Mouse (Mus musculus): Measurements from ENCODE around the gene Zeb2. TPM values are rescaled to one million over a fixed set of nuclear protein-coding genes. Genes with fewer than 3 reads are reported as not detected.

The Zeb2 gene
- polyA plus RNA-seq, 1 experiment from 2014 or later = 96.4 TPM

DNA sequence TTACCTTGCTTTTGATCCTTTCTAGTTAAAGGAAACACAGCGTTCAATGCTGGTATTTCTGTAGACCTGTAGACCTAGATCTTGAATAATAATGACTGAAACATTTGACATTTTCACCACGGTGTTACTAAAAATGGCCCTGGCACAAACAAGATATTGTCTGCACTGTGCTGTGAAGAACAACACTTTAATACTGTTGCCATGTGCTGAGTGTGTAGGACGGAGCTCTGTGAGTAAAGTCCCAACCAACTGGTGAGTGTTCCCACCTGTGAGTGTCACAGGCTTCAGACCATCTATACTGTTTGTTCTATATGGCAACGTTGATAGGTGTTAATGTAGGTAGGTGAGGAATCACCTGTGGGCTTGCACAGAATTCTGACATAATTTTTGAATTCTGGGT is 8.0 kb upstream of the Zeb2 start:
- Histone ChIP-seq H3K4me3 (no peak overlapping the region), H3K9ac (no peak overlapping the region), H3K4me1 (no peaks in the 10 kb centered on the region), H3K4me2 (no peak overlapping the region), H3K27ac (no peak overlapping the region), H3K9me3 (0 out of 2 replicates have a peak, but pooled peaks cover 3% of the 10 kb centered on the region), H3K36me3 (no peaks in the 10 kb centered on the region), H3K27me3 (no peaks in the 10 kb centered on the region; the same call in 1 of the 2 replicates)
- WGBS = 78% methylated on average over 4 of the region's 4 CpGs
- ATAC-seq (ENCODE audit: insufficient number of reproducible peaks, insufficient read depth, low FRiP score, low TSS enrichment, low read depth) = no peak

DNA sequence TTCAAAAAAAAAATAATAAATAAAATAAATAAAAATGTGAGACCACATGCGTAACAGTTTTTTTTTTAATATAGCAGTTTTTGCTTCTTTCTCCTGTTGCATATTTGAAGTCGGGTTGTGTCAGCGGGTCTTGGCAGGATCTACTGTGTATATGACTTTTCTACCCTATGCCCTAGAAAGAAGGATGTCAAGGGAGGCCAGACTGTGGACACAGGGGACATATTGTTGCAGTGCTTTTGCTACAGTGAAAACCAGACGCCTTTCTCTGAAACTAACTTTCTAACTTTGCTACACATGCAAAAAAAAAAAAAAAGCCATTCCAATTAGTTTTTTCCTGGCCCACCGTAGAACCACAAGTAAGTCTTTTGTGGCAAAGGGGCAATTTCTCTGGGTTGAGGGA is 6.3 kb upstream of the Zeb2 start:
- WGBS = 70% methylated on average over 5 of the region's 5 CpGs
- H3K9me3 ChIP-seq = 0 out of 2 replicates have a peak, but pooled peaks cover 3% of the 10 kb centered on the region
- H3K4me1 ChIP-seq = no peaks in the 10 kb centered on the region
- H3K36me3 ChIP-seq = no peaks in the 10 kb centered on the region
- H3K4me3 ChIP-seq = no peak overlapping the region
- H3K27me3 ChIP-seq = no peaks in the 10 kb centered on the region
- ATAC-seq (ENCODE audit: insufficient number of reproducible peaks, insufficient read depth, low FRiP score, low TSS enrichment, low read depth) = no peak
- no peak overlapping the region for H3K9ac ChIP-seq
- H3K27ac ChIP-seq = no peak overlapping the region
- H3K4me2 ChIP-seq = no peak overlapping the region

DNA sequence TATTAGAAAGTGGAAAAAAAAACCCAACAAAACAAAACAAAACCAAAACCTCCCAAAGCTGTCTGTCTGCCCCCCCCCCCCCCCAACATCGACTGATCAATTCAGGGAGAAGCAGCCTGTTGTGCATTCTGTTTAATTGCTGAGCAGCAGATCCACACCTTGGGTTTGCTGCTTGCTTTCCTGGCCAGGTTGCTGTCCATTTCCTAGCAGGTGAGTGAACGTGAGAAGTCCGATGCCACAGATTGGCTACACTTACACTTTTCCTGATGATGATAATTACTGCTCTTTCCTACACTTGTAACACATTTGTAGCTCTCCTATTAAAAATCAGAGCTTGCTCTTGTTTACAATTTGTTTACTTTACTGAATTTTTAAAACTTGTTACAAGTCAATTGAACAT is 926 bp upstream of the Zeb2 start:
- H3K9ac ChIP-seq = no peak overlapping the region
- no peak for ATAC-seq (ENCODE audit: insufficient number of reproducible peaks, insufficient read depth, low FRiP score, low TSS enrichment, low read depth)
- peaks cover 16% of the 10 kb centered on the region for H3K27me3 ChIP-seq
- 28% methylated on average over 3 of the region's 3 CpGs for WGBS
- no peaks in the 10 kb centered on the region for H3K36me3 ChIP-seq
- peaks cover 12% of the 10 kb centered on the region for H3K4me1 ChIP-seq
- H3K27ac ChIP-seq = no peak overlapping the region
- H3K9me3 ChIP-seq = 0 out of 2 replicates have a peak, but pooled peaks cover 3% of the 10 kb centered on the region
- peak overlapping the region; percentile 35 for H3K4me2 ChIP-seq
- H3K4me3 ChIP-seq = no peak overlapping the region

DNA sequence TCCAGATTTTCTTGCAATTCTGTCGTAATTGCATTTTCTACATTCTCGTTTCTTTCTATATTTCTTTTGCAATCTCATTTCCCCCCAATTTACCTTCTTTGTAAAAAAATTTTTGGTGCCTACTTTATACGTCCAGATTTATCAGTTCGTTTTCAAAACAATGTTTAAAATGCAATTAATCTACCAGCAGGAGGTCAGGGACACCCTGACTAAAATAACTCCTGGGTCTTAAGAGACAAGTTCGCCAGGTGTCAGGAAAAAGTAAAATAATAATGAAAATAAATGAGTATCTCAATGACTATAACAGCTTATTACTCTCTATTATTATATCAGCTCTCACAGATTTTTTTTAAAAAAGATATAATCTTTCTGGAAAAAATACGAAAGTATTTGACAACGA is 397 bp upstream of the Zeb2 start:
- peak overlapping the region; percentile 76 for H3K4me2 ChIP-seq
- peak overlapping the region; percentile 56 for H3K4me3 ChIP-seq
- H3K36me3 ChIP-seq = no peaks in the 10 kb centered on the region
- ATAC-seq (ENCODE audit: insufficient number of reproducible peaks, insufficient read depth, low FRiP score, low TSS enrichment, low read depth) = no peak
- 0 out of 2 replicates have a peak, but pooled peaks cover 3% of the 10 kb centered on the region for H3K9me3 ChIP-seq
- peaks cover 20% of the 10 kb centered on the region for H3K27me3 ChIP-seq
- WGBS = 17% methylated on average over 7 of the region's 7 CpGs
- H3K9ac ChIP-seq = peak overlapping the region; percentile 75
- H3K4me1 ChIP-seq = peaks cover 12% of the 10 kb centered on the region
- peak overlapping the region; percentile 92 for H3K27ac ChIP-seq

DNA sequence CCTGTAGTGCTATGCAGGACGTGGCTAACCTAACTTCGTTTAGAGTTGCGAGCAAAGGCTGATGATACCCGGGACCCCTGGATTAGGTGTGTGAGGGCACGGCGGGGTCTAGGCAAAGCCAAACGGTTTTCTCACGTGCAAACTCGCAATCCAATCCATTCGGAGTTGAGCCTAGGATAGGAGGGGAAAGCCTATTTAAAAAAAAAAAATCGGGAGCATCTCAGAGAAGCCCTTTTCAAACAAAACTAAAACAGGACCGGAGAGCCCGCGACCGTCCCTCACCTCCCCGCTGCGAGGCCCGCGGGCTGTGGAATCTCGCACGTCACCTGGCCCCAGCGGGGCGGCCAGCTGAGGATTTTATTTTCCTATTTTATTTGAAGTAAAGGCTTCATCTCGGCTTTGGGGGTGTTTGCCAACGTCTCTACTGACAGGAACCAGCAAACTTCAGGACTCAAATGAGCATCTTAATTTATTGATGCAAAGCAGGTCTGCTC is 617 bp downstream of the Zeb2 start:
- peaks cover 12% of the 10 kb centered on the region for H3K4me1 ChIP-seq
- peaks cover 25% of the 10 kb centered on the region for H3K27me3 ChIP-seq
- 0 out of 2 replicates have a peak, but pooled peaks cover 2% of the 10 kb centered on the region for H3K9me3 ChIP-seq
- peak overlapping the region; percentile 76 for H3K4me2 ChIP-seq
- no peak for ATAC-seq (ENCODE audit: insufficient number of reproducible peaks, insufficient read depth, low FRiP score, low TSS enrichment, low read depth)
- peak overlapping the region; percentile 56 for H3K4me3 ChIP-seq
- H3K36me3 ChIP-seq = no peaks in the 10 kb centered on the region
- H3K9ac ChIP-seq = peak overlapping the region; percentile 75
- under 1% methylated on average over 25 of the region's 25 CpGs for WGBS
- H3K27ac ChIP-seq = peak overlapping the region; percentile 92

DNA sequence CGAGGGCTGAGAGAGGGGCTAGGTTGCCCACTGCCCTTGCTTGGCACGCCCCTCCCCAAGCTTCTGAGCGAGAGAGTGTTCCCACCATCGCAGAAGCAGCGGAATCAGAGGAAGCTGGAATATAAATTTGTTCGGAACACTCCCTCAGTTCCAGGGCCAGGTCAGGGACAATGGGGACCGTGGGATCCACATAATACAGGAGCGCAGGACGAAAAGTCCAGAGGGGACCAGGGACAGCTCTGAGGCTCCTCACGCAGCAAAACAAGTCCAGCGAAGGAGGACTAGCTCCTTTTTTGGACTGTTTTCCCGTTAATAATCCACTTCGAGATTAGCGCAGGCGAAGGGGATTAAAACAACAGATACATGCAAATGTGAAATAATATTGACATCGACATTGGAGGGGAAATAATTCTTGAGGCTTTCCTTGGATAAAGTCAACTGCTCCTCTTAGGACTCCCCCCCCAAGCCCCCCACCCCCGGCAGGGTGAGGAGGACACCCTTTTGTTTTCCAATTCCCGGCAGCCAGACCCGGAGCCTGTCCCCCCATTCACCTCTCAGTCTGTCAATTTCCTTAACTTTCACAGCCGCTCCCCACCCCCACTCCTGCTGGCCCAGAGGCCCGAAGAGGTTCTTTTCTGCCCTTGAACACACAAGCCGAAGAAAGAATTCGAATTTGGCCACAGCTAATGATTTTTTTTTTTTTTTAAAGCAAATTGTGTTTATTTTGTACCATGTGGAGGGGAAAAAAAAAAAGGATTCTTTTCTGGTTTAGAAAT is 1.3 kb downstream of the Zeb2 start:
- Histone ChIP-seq H3K27ac (peak overlapping the region; percentile 92), H3K4me3 (peak overlapping the region; percentile 56), H3K9ac (peak overlapping the region; percentile 75), H3K4me1 (peaks cover 12% of the 10 kb centered on the region), H3K9me3 (no peaks in the 10 kb centered on the region), H3K4me2 (peak overlapping the region; percentile 76), H3K27me3 (peaks cover 31% of the 10 kb centered on the region), H3K36me3 (no peaks in the 10 kb centered on the region)
- 2% methylated on average over 23 of the region's 23 CpGs for WGBS
- ATAC-seq (ENCODE audit: insufficient number of reproducible peaks, insufficient read depth, low FRiP score, low TSS enrichment, low read depth) = no peak

DNA sequence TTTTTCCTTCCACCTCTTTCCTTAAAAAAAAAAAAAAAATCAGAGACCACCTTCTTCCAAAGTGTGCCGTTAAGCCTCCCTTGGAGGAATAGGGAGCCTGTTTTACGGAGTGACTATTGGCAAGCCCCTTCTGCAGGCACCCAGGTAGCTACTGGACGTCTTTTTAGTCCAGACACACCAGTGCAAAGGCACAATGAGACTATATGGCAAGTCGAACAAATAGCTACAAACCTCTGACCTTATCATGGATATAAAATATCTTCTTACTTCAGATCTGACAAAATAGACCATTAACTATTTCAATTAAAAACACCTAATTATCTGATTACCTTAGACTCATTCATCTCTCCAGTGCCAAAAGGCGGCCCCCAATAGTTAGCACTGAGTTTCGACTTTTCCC is 2.0 kb downstream of the Zeb2 start:
- no peak for ATAC-seq (ENCODE audit: insufficient number of reproducible peaks, insufficient read depth, low FRiP score, low TSS enrichment, low read depth)
- peak overlapping the region; percentile 92; the same call in 1 of the 2 replicates for H3K27ac ChIP-seq
- peak overlapping the region; percentile 56 for H3K4me3 ChIP-seq

DNA sequence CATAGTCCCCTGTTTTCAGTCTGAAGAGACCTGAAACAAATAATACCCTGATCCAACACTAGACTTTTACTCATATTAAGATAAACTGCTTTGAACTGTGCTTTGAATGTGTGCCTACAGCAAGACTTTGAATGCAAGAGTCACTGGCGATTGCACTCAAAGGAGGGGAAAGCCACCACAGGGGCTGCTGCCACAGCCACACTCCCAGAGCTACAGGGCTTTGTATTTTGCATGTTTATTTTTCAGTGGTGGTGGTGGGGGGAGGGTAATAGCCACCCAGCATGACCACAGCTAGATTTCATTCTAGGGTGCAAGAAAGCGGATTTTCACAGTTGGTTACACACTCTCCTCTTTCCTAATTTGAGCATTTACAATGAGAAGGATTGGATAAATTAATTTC is 2.6 kb downstream of the Zeb2 start:
- H3K27me3 ChIP-seq = peaks cover 34% of the 10 kb centered on the region
- no peaks in the 10 kb centered on the region for H3K9me3 ChIP-seq
- peak overlapping the region; percentile 68 for H3K4me2 ChIP-seq
- peak overlapping the region; percentile 64 for H3K27ac ChIP-seq
- no peak overlapping the region for H3K4me3 ChIP-seq
- no peak overlapping the region for H3K9ac ChIP-seq
- no peak for ATAC-seq (ENCODE audit: insufficient number of reproducible peaks, insufficient read depth, low FRiP score, low TSS enrichment, low read depth)
- peaks cover 12% of the 10 kb centered on the region for H3K4me1 ChIP-seq
- 27% methylated on average over 2 of the region's 2 CpGs for WGBS
- no peaks in the 10 kb centered on the region for H3K36me3 ChIP-seq

More for the DNA sequence above, 2.0 kb downstream of the Zeb2 start:
- Histone ChIP-seq H3K27me3 (peaks cover 31% of the 10 kb centered on the region), H3K9ac (peak overlapping the region; percentile 75; the same call in 1 of the 2 replicates), H3K4me2 (peak overlapping the region; percentile 76), H3K4me1 (peaks cover 12% of the 10 kb centered on the region), H3K9me3 (no peaks in the 10 kb centered on the region), H3K36me3 (no peaks in the 10 kb centered on the region)
- 6% methylated on average over 6 of the region's 6 CpGs for WGBS

DNA sequence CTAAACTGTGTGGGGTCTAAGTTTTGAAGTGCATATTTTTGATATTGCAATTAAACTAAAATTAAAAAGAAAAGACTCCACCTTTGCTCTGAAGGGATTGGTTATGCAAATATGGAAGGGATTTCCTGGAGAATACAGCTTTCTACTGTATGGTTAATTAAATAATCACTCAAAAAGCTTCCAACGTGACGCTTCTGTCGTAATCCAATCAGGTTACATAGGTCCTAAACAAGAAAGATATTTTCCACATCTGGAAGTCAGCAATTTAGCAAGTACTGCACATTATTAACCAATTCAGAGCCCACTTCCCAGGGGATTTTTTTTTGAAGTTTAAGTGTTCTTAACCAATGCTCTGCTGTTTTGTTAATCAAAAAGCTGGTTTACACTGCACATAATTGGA is 3.3 kb downstream of the Zeb2 start:
- peak overlapping the region; percentile 77 for H3K4me3 ChIP-seq
- peaks cover 12% of the 10 kb centered on the region for H3K4me1 ChIP-seq
- H3K27me3 ChIP-seq = peaks cover 39% of the 10 kb centered on the region
- H3K27ac ChIP-seq = peak overlapping the region; percentile 84
- H3K9ac ChIP-seq = peak overlapping the region; percentile 49; the same call in 1 of the 2 replicates
- H3K9me3 ChIP-seq = no peaks in the 10 kb centered on the region
- ATAC-seq (ENCODE audit: insufficient number of reproducible peaks, insufficient read depth, low FRiP score, low TSS enrichment, low read depth) = no peak
- peak overlapping the region; percentile 68 for H3K4me2 ChIP-seq
- WGBS = 5% methylated on average over 3 of the region's 3 CpGs
- H3K36me3 ChIP-seq = no peaks in the 10 kb centered on the region

DNA sequence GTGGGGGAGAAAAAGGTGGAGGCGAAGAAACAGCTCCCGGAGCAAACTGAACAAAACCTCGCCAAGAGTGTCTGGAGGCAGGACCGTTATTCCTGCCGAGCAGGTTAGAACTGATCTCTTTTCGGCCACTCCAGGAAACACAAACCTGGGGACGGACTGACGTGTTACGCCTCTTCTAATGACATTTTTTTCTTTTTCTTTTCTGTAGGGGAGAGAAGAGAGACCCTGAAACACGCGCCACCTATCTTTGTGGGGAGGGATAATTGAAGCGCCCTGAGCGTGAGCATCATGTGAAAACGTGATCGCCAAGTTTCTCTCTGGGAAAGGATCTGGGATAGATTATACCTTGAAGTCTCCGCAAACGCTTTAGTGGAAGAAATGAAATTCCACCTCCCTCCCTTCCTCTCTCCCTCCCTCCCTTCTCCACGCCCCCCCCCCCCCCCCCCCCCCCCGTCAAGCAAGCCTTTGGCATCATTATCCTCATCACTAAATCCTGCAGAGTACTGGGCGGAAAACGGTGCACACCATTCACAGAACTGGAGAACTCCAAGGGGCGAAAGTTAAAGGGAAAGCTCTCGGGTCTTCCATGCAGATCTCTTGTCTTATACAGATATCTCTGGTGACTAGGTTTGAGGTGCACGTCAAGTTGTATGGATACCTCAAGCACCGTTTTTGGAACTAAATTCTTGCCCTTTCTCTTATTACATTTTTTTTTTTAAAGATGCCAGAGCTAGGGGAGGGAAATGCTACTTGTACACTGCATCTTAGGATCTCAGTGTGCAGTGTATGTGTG is 4.1 kb downstream of the Zeb2 start:
- Histone ChIP-seq H3K4me1 (peaks cover 15% of the 10 kb centered on the region), H3K27ac (peak overlapping the region; percentile 97), H3K9ac (peak overlapping the region; percentile 99), H3K36me3 (no peaks in the 10 kb centered on the region), H3K27me3 (peaks cover 45% of the 10 kb centered on the region), H3K4me2 (peak overlapping the region; percentile 68), H3K9me3 (no peaks in the 10 kb centered on the region), H3K4me3 (peak overlapping the region; percentile 77)
- WGBS = under 1% methylated on average over 23 of the region's 25 CpGs
- peak; percentile 34 for ATAC-seq (ENCODE audit: insufficient number of reproducible peaks, insufficient read depth, low FRiP score, low TSS enrichment, low read depth)

DNA sequence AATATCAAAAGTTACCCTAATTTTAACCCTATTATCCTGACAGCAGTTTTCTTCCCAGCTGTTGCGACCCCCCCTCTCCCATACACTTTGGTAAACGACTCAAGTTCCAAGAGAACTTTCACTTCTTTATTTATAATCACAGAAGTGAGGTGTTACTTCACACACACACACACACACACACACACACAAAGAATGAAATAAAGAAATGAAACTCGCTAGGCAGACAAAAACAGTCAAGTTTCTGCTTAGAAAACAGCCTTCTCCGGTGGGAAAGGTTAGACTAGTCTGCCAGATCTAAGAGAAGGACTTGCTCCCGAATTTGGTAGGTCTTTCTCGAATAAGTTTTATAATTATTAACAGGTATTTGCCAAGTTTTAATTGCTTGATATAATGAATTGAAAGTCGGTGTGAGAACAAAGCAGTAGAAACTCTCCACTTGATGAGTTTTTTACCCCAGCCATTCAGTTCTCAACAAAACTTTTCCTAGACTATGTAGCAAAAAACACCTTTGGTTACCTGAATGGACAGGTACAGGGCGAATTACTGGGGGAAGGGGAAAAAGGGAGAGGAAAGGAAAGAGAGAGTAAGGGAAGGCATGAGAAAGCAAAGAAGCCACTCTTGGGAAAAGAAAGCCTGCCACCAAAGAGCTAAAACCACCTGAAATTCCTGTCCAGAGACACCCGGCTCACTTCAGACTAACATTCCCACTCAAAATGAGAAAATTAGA is 5.0 kb downstream of the Zeb2 start:
- Histone ChIP-seq H3K9me3 (no peaks in the 10 kb centered on the region), H3K4me1 (peaks cover 15% of the 10 kb centered on the region), H3K36me3 (no peaks in the 10 kb centered on the region), H3K4me2 (peak overlapping the region; percentile 68), H3K27ac (peak overlapping the region; percentile 97), H3K4me3 (peak overlapping the region; percentile 77), H3K27me3 (peaks cover 47% of the 10 kb centered on the region), H3K9ac (peak overlapping the region; percentile 99)
- WGBS = 4% methylated on average over 9 of the region's 9 CpGs
- ATAC-seq (ENCODE audit: insufficient number of reproducible peaks, insufficient read depth, low FRiP score, low TSS enrichment, low read depth) = no peak

Measured in embryonic facial prominence, embryonic 13.5 days (tissue).